In the genomic region with DNA sequence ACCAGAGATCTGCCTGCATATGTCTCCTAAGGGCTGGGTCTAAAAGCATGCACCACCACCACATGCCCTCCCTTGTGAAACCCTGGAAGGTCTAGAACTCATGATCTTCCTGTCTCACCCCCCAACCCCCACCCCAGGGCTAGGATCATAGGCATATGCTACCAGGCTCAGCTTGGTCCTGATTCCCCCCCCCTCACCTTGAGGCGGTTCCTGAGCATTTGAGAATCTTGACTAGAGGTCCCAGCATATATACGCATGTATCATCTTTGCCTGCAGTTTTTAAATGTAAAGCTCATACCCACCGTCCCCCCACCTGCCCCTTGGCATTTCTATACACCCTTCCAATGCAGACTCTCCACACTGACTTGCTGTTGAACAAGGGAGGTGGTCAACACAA, we compare ENCODE assay signal across 22 mouse cellular contexts. TPM values are rescaled to one million over a fixed set of nuclear protein-coding genes. Genes with fewer than 3 reads are reported as not detected.
DNase-seq lines count a peak whose midpoint lies in the region; ATAC-seq and TF ChIP-seq lines count a peak whose summit lies in the region.
"Had no signal": no experiment of that assay in that cellular context is flagged by ENCODE, and none has a peak within 500 bp of the region (broad histone marks: within the 10 kb centered on the region; RNA-seq: fewer than 3 reads in every experiment).

No protein-coding gene starts in this region.

- no peak for TF ChIP-seq RAD21 in CH12.LX (IDR thresholded peaks at IDR 0.05; ENCODE audit: low read depth, low read length)

- TF ChIP-seq CTCF in CH12.LX (conservative IDR thresholded peaks at IDR 0.05 in 1 of 2, IDR thresholded peaks at IDR 0.05 in 1 of 2; ENCODE audit: low read depth in 2 of 2, low read length in 2 of 2), result no peak
- no peak for TF ChIP-seq CTCF in layer of hippocampus, adult 2 months (conservative IDR thresholded peaks at IDR 0.05)

- no peak for TF ChIP-seq EP300 in CH12.LX (IDR thresholded peaks at IDR 0.05; ENCODE audit: low read length)

- DNase-seq in CD4-positive, CD25-positive, alpha-beta regulatory T cell, adult 2 months (ENCODE audit: low read depth, low spot score), result peak; percentile 33
- no peak for DNase-seq in lung, postnatal 10 days
- DNase-seq in CH12.LX (ENCODE audit: extremely low read depth), result no peak
- peak; percentile 57 for DNase-seq in induced T-regulatory cell, adult 2 months (ENCODE audit: low read depth)
- DNase-seq in layer of hippocampus, adult 2 months (ENCODE audit: low spot score in 2 of 2), result no peak
- no peak for DNase-seq in thymus, postnatal 4 days
- DNase-seq: adrenal gland, adult 2 months; adrenal gland, postnatal 10 days; adrenal gland, postnatal 25 days; B cell, adult 2 months; cerebellum, adult 11-12 months; cerebellum, adult 2 months; cerebellum, adult 9-10 months; cerebellum, postnatal 10 days; cerebellum, postnatal 25 days; forebrain, postnatal 0 days had no signal

- 84% methylated on average over 3 of the region's 3 CpGs for WGBS in lung, embryonic 15.5 days

- H3K9ac ChIP-seq in lung, embryonic 15.5 days, result no peak overlapping the region
- peak overlapping the region; percentile 57 for H3K9ac ChIP-seq in CH12.LX (ENCODE audit: insufficient read depth, low read depth)
- H3K9ac ChIP-seq: embryonic facial prominence, embryonic 12.5 days; forebrain, embryonic 13.5 days; forebrain, embryonic 15.5 days; forebrain, postnatal 0 days had no signal

- no peaks in the 10 kb centered on the region for H3K27me3 ChIP-seq in lung, embryonic 15.5 days
- H3K27me3 ChIP-seq in CH12.LX (replicated peaks), result no peaks in the 10 kb centered on the region
- H3K27me3 ChIP-seq: embryonic facial prominence, embryonic 12.5 days; forebrain, embryonic 13.5 days; forebrain, embryonic 15.5 days had no signal

- ATAC-seq in CD4-positive, CD25-positive, alpha-beta regulatory T cell, adult 4 months, result no peak
- ATAC-seq in lung, embryonic 15.5 days (ENCODE audit: borderline replicate concordance, extremely low read depth, low FRiP score, low TSS enrichment), result peak; percentile 14; the same call in 1 of the 2 replicates
- ATAC-seq: forebrain, embryonic 13.5 days; forebrain, embryonic 15.5 days; forebrain, postnatal 0 days had no signal

- H3K27ac ChIP-seq in lung, embryonic 15.5 days, result no peak overlapping the region
- peak overlapping the region; percentile 100 for H3K27ac ChIP-seq in CH12.LX (ENCODE audit: insufficient read depth, low read depth)
- no peak overlapping the region for H3K27ac ChIP-seq in layer of hippocampus, adult 2 months
- H3K27ac ChIP-seq: embryonic facial prominence, embryonic 10.5 days; embryonic facial prominence, embryonic 12.5 days; forebrain, embryonic 13.5 days; forebrain, embryonic 15.5 days had no signal

- TF ChIP-seq POLR2A in CH12.LX (IDR thresholded peaks at IDR 0.05; ENCODE audit: low read depth, low read length), result 0 out of 2 replicates have a peak, but pooled peaks have one; percentile 6

- no peaks in the 10 kb centered on the region for H3K9me3 ChIP-seq in lung, embryonic 15.5 days
- H3K9me3 ChIP-seq in CH12.LX (replicated peaks; ENCODE audit: low read length), result peaks cover 4% of the 10 kb centered on the region
- H3K9me3 ChIP-seq: embryonic facial prominence, embryonic 10.5 days; embryonic facial prominence, embryonic 12.5 days; forebrain, embryonic 13.5 days; forebrain, embryonic 15.5 days had no signal

- H3K79me2 ChIP-seq in CH12.LX (replicated peaks; ENCODE audit: control insufficient read depth, extremely low read depth, insufficient read depth, poor library complexity, severe bottlenecking), result peaks cover 10% of the 10 kb centered on the region

- H3K4me1 ChIP-seq in lung, embryonic 15.5 days, result peaks cover 11% of the 10 kb centered on the region; the same call in 1 of the 2 replicates
- H3K4me1 ChIP-seq in CH12.LX (ENCODE audit: control insufficient read depth in 1 of 2, insufficient read depth in 2 of 2), result peaks cover 32 to 60% of the 10 kb centered on the region in 2 experiments
- H3K4me1 ChIP-seq: embryonic facial prominence, embryonic 12.5 days; forebrain, embryonic 15.5 days had no signal

- H3K4me3 ChIP-seq in lung, embryonic 15.5 days, result no peak overlapping the region
- peak overlapping the region in 1 of 3 experiments; percentile 38 for H3K4me3 ChIP-seq in CH12.LX (replicated peaks in 1 of 3; ENCODE audit: low read depth in 2 of 3, low read length in 2 of 3, poor library complexity in 1 of 3)
- H3K4me3 ChIP-seq in layer of hippocampus, adult 2 months, result no peak overlapping the region
- H3K4me3 ChIP-seq: embryonic facial prominence, embryonic 10.5 days; embryonic facial prominence, embryonic 12.5 days; forebrain, embryonic 13.5 days; forebrain, embryonic 15.5 days had no signal

- H3K36me3 ChIP-seq in lung, embryonic 15.5 days, result no peaks in the 10 kb centered on the region
- peaks cover 21 to 27% of the 10 kb centered on the region in 2 experiments for H3K36me3 ChIP-seq in CH12.LX (replicated peaks in 1 of 2; ENCODE audit: control insufficient read depth in 1 of 2, insufficient read depth in 1 of 2, low read length in 1 of 2)

- dilution Hi-C loops in CH12.LX (cut with MboI; ENCODE audit: extremely low pct_ligation_motif_present, extremely low pct_unique_long_range_greater_than_20kb, low sequenced_read_pairs), result no loop called here

- no peak overlapping the region for H3K4me2 ChIP-seq in lung, embryonic 15.5 days
- H3K4me2 ChIP-seq in CH12.LX (ENCODE audit: insufficient read depth, low read depth, poor library complexity, severe bottlenecking), result no peak overlapping the region
- H3K4me2 ChIP-seq: embryonic facial prominence, embryonic 12.5 days; forebrain, embryonic 13.5 days; forebrain, embryonic 15.5 days had no signal

- in situ Hi-C loops in CH12.LX (cut with MboI; ENCODE audit: low pct_ligation_motif_present, low pct_unique_long_range_greater_than_20kb, low sequenced_read_pairs), result no loop called here

TF ChIP-seq in CH12.LX, 34 proteins besides CTCF, POLR2A, EP300 and RAD21:
- TF ChIP-seq MEF2A (IDR thresholded peaks at IDR 0.05; ENCODE audit: borderline replicate concordance, low read depth, low read length) (no peak), E2F4 (IDR thresholded peaks at IDR 0.05; ENCODE audit: insufficient replicate concordance, low read depth, low read length) (no peak), UBTF (IDR thresholded peaks at IDR 0.05; ENCODE audit: low read depth, low read length) (no peak), IRF4 (IDR thresholded peaks at IDR 0.05; ENCODE audit: low read depth, low read length) (0 out of 2 replicates have a peak, but pooled peaks have one; percentile 17), ZNF384 (IDR thresholded peaks at IDR 0.05; ENCODE audit: low read depth, low read length) (no peak), MAFK (IDR thresholded peaks at IDR 0.05; ENCODE audit: insufficient replicate concordance, low read length) (no peak), CHD2 (IDR thresholded peaks at IDR 0.05; ENCODE audit: low read length) (peak; percentile 36; the same call in 1 of the 2 replicates), TCF12 (IDR thresholded peaks at IDR 0.05; ENCODE audit: low read depth, low read length) (no peak), KAT2A (IDR thresholded peaks at IDR 0.05; ENCODE audit: insufficient replicate concordance, low read length) (no peak)

RNA-seq across cellular contexts. Expression of gene Rnf157, which starts 15.9 kb away (rescaled TPM):
- 1 to 10 TPM; 8.4 to 8.8 TPM for polyA plus RNA-seq in CD4-positive, CD25-positive, alpha-beta regulatory T cell, adult 4 months (2017; shearing (Covaris generic))
- polyA plus RNA-seq in lung, embryonic 15.5 days (2015; fragmentation: Nextera tagmentation; extraction: Ambion mirVana), result 11.1 and 11.4 TPM in 2 replicates
- total RNA-seq in CH12.LX (2012; rRNA removed), result 17.2 and 39.3 TPM in 2 replicates
- total RNA-seq in CH12.LX (2014; rRNA removed), result 7.2 and 8.7 TPM in 2 replicates
- polyA plus RNA-seq in CH12.LX (2012; ENCODE audit: insufficient read length, low read depth), result 8.7 and 10.9 TPM in 2 replicates
- 100 to 1,000 TPM; 227 to 236 TPM for total RNA-seq in layer of hippocampus, adult 2 months (2021)

RNA-seq across cellular contexts. Expression of gene Ubald2, which starts 37.0 kb away (rescaled TPM):
- 10 to 100 TPM; 12.2 to 13.0 TPM for polyA plus RNA-seq in CD4-positive, CD25-positive, alpha-beta regulatory T cell, adult 4 months (2017; shearing (Covaris generic))
- polyA plus RNA-seq in lung, embryonic 15.5 days (2015; fragmentation: Nextera tagmentation; extraction: Ambion mirVana), result 37.2 and 41.7 TPM in 2 replicates
- 321 and 436 TPM in 2 replicates for total RNA-seq in CH12.LX (2012; rRNA removed)
- total RNA-seq in CH12.LX (2014; rRNA removed), result 291 and 336 TPM in 2 replicates
- polyA plus RNA-seq in CH12.LX (2012; ENCODE audit: insufficient read length, low read depth), result 222 and 228 TPM in 2 replicates
- 10 to 100 TPM; 32.5 to 41.9 TPM for total RNA-seq in layer of hippocampus, adult 2 months (2021)

Comparison
In these comparisons a context has a peak if more than half of its experiments do, and no peak if none do; other contexts are left out.
1. DNase-seq: peak in CD4-positive, CD25-positive, alpha-beta regulatory T cell, adult 2 months (single experiment) and induced T-regulatory cell, adult 2 months (single experiment); none in lung, postnatal 10 days (single experiment), CH12.LX (single experiment), layer of hippocampus, adult 2 months (0 of 2) and thymus, postnatal 4 days (single experiment).